Mouse (Mus musculus) forebrain, embryonic 15.5 days (tissue): ENCODE data around the gene Zfp653. TPM values are rescaled to one million over a fixed set of nuclear protein-coding genes. Genes with fewer than 3 reads are reported as not detected.

Experiments
- ATAC-seq: fragments of 200-750 bp; cut with Nextera tagmentation; replicated peaks from 2 replicates; pipeline ENCODE4 v1.8.0; 2017; ENCODE audit warnings: mild to moderate bottlenecking, moderate TSS enrichment, moderate library complexity
- H3K27ac ChIP-seq: fragments of 300-500 bp; sonication (generic); replicated peaks from 2 replicates; pipeline ENCODE4 v1.5.1; 2015; ENCODE audit warnings: mild to moderate bottlenecking, inconsistent platforms
- H3K27me3 ChIP-seq: fragments of 300-500 bp; sonication (generic); 2 replicates; pipeline ENCODE4 v1.6.1; 2015; ENCODE audit warnings: inconsistent platforms
- H3K36me3 ChIP-seq: fragments of 300-500 bp; sonication (generic); 2 replicates; pipeline ENCODE4 v1.6.1; 2015; ENCODE audit warnings: mild to moderate bottlenecking, inconsistent platforms
- H3K4me1 ChIP-seq: fragments of 300-500 bp; sonication (generic); 2 replicates; pipeline ENCODE4 v1.6.1; 2015; ENCODE audit warnings: inconsistent platforms
- H3K4me2 ChIP-seq: fragments of 300-500 bp; sonication (generic); replicated peaks from 2 replicates; pipeline ENCODE4 v1.6.1; 2015; ENCODE audit warnings: mild to moderate bottlenecking, inconsistent platforms
- H3K4me3 ChIP-seq: fragments of 300-500 bp; sonication (generic); 2 replicates; pipeline ENCODE4 v1.5.1; 2015; ENCODE audit warnings: mild to moderate bottlenecking, inconsistent platforms
- H3K9ac ChIP-seq: fragments of 300-500 bp; sonication (generic); replicated peaks from 2 replicates; pipeline ENCODE4 v1.6.1; 2015; ENCODE audit warnings: mild to moderate bottlenecking, inconsistent platforms
- H3K9me3 ChIP-seq: fragments of 300-500 bp; sonication (generic); 2 replicates; pipeline ENCODE4 v1.6.1; 2016; ENCODE audit warnings: inconsistent platforms
- WGBS: fragments of 180-500 bp; shearing (Covaris S2); methylation state at CpG from one replicate; pipeline ENCODE4 v1.1.7; 2015; ENCODE audit warnings: mixed read lengths; 5-methylcytosine and 5-hydroxymethylcytosine counted together
- polyA plus RNA-seq: library from polyadenylated mRNA; unstranded; fragments of >200 nt; fragmentation: Nextera tagmentation; extraction: Ambion mirVana; gene quantifications from 2 replicates; pipeline ENCODE4 v1.2.1, GENCODE M21; 2015

Gene Zfp653
- polyA plus RNA-seq, 1 experiment from 2014 or later: 23.2 TPM

- 95% methylated on average over 11 of the region's 11 CpGs for WGBS
- H3K36me3 ChIP-seq: peaks cover 47% of the 10 kb centered on the region
- no peak for ATAC-seq
These were observed 5.5 kb downstream of the Zfp653 start for GRCm38 (mm10) chr9:22065642-22066041.

GRCm38 (mm10) chr9:22064341-22064740 is 6.8 kb downstream of the Zfp653 start:
- Histone ChIP-seq H3K4me3 (no peak overlapping the region), H3K4me2 (no peak overlapping the region), H3K36me3 (peaks cover 53% of the 10 kb centered on the region), H3K9me3 (no peaks in the 10 kb centered on the region), H3K4me1 (peaks cover 8% of the 10 kb centered on the region), H3K27ac (no peak overlapping the region), H3K9ac (no peak overlapping the region), H3K27me3 (no peaks in the 10 kb centered on the region)
- 55% methylated on average over 3 of the region's 3 CpGs for WGBS
- ATAC-seq: peak; percentile 53; the same call in 1 of the 2 replicates

More at GRCm38 (mm10) chr9:22065642-22066041, 5.5 kb downstream of the Zfp653 start:
- no peak overlapping the region for H3K9ac ChIP-seq
- H3K4me1 ChIP-seq: peaks cover 20% of the 10 kb centered on the region
- no peak overlapping the region for H3K4me3 ChIP-seq
- H3K27me3 ChIP-seq: no peaks in the 10 kb centered on the region
- no peak overlapping the region for H3K4me2 ChIP-seq
- H3K27ac ChIP-seq: no peak overlapping the region
- no peaks in the 10 kb centered on the region for H3K9me3 ChIP-seq

GRCm38 (mm10) chr9:22061339-22061738 is 9.8 kb downstream of the Zfp653 start:
- Histone ChIP-seq H3K27me3 (no peaks in the 10 kb centered on the region), H3K4me1 (peaks cover 5% of the 10 kb centered on the region; the same call in 1 of the 2 replicates), H3K36me3 (peaks cover 56% of the 10 kb centered on the region), H3K9ac (no peak overlapping the region), H3K4me2 (no peak overlapping the region), H3K4me3 (no peak overlapping the region), H3K27ac (no peak overlapping the region), H3K9me3 (no peaks in the 10 kb centered on the region)
- 82% methylated on average over 2 of the region's 2 CpGs for WGBS
- ATAC-seq: no peak

GRCm38 (mm10) chr9:22058011-22058424 is 13.2 kb downstream of the Zfp653 start:
- Histone ChIP-seq H3K4me2 (no peak overlapping the region), H3K4me1 (peaks cover 7% of the 10 kb centered on the region), H3K27ac (no peak overlapping the region), H3K9me3 (no peaks in the 10 kb centered on the region), H3K27me3 (no peaks in the 10 kb centered on the region), H3K36me3 (peaks cover 41% of the 10 kb centered on the region), H3K4me3 (no peak overlapping the region), H3K9ac (no peak overlapping the region)
- no peak for ATAC-seq
- WGBS: 93% methylated on average over 9 of the region's 9 CpGs

- Histone ChIP-seq H3K9me3 (no peaks in the 10 kb centered on the region), H3K27ac (no peak overlapping the region), H3K4me1 (peaks cover 10% of the 10 kb centered on the region), H3K36me3 (peaks cover 34% of the 10 kb centered on the region), H3K9ac (no peak overlapping the region), H3K4me2 (no peak overlapping the region), H3K4me3 (no peak overlapping the region), H3K27me3 (no peaks in the 10 kb centered on the region)
- WGBS: 90% methylated on average over 9 of the region's 9 CpGs
- no peak for ATAC-seq
These were observed 14.1 kb downstream of the Zfp653 start for GRCm38 (mm10) chr9:22057031-22057517.

- Histone ChIP-seq H3K27me3 (no peaks in the 10 kb centered on the region), H3K4me2 (no peak overlapping the region), H3K36me3 (peaks cover 30% of the 10 kb centered on the region), H3K9me3 (no peaks in the 10 kb centered on the region), H3K27ac (no peak overlapping the region), H3K4me3 (no peak overlapping the region), H3K9ac (no peak overlapping the region), H3K4me1 (peaks cover 12% of the 10 kb centered on the region)
- 78% methylated on average over 9 of the region's 9 CpGs for WGBS
- ATAC-seq: no peak
These were observed 14.8 kb downstream of the Zfp653 start for GRCm38 (mm10) chr9:22056303-22056910.

- Histone ChIP-seq H3K4me1 (peaks cover 12% of the 10 kb centered on the region), H3K4me3 (no peak overlapping the region), H3K27ac (no peak overlapping the region), H3K9ac (no peak overlapping the region), H3K27me3 (no peaks in the 10 kb centered on the region), H3K9me3 (no peaks in the 10 kb centered on the region), H3K4me2 (no peak overlapping the region), H3K36me3 (peaks cover 24% of the 10 kb centered on the region)
- ATAC-seq: no peak
- WGBS: 41% methylated on average over 29 of the region's 29 CpGs
These were observed 15.5 kb downstream of the Zfp653 start for GRCm38 (mm10) chr9:22055713-22056112.

GRCm38 (mm10) chr9:22054411-22055076 is 16.6 kb downstream of the Zfp653 start:
- Histone ChIP-seq H3K27ac (peak overlapping the region; percentile 17; the same call in 1 of the 2 replicates), H3K36me3 (peaks cover 20% of the 10 kb centered on the region), H3K4me1 (peaks cover 16% of the 10 kb centered on the region), H3K4me3 (peak overlapping the region; percentile 31), H3K9me3 (no peaks in the 10 kb centered on the region), H3K4me2 (peak overlapping the region; percentile 51), H3K27me3 (no peaks in the 10 kb centered on the region), H3K9ac (no peak overlapping the region)
- WGBS: 2% methylated on average over 32 of the region's 32 CpGs
- ATAC-seq: peak; percentile 23

- Histone ChIP-seq H3K27ac (no peak overlapping the region), H3K4me2 (no peak overlapping the region), H3K4me1 (peaks cover 25% of the 10 kb centered on the region), H3K36me3 (peaks cover 16% of the 10 kb centered on the region), H3K27me3 (no peaks in the 10 kb centered on the region), H3K4me3 (no peak overlapping the region), H3K9ac (no peak overlapping the region), H3K9me3 (no peaks in the 10 kb centered on the region)
- 41% methylated on average over 6 of the region's 7 CpGs for WGBS
- no peak for ATAC-seq
These were observed 17.5 kb downstream of the Zfp653 start for GRCm38 (mm10) chr9:22053657-22054056.

- Histone ChIP-seq H3K27ac (peak within 1 kb of the TSS; percentile 94), H3K4me2 (peak within 1 kb of the TSS; percentile 81), H3K36me3 (peaks cover 4% of the 10 kb centered on the region; the same call in 1 of the 2 replicates), H3K4me3 (peak within 1 kb of the TSS; percentile 70), H3K4me1 (peaks cover 42% of the 10 kb centered on the region), H3K27me3 (no peaks in the 10 kb centered on the region), H3K9me3 (no peaks in the 10 kb centered on the region), H3K9ac (peak within 1 kb of the TSS; percentile 90)
- WGBS: 2% methylated on average over 16 of the region's 28 CpGs
- ATAC-seq: peak; percentile 85
These were observed 19.3 kb downstream of the Zfp653 start, which contains the start of gene Elavl3 for GRCm38 (mm10) chr9:22051958-22052254. TSS of gene Elavl3 (minus strand) at chr9:22052023.

GRCm38 (mm10) chr9:22051161-22051957 is 19.8 kb downstream of the Zfp653 start:
- peak overlapping the region; percentile 94 for H3K27ac ChIP-seq
- no peaks in the 10 kb centered on the region for H3K9me3 ChIP-seq
- ATAC-seq: peak; percentile 32
- H3K4me2 ChIP-seq: peak overlapping the region; percentile 81
- peak overlapping the region; percentile 90 for H3K9ac ChIP-seq
- WGBS: under 1% methylated on average over 65 of the region's 67 CpGs
- no peaks in the 10 kb centered on the region for H3K27me3 ChIP-seq
- H3K36me3 ChIP-seq: 0 out of 2 replicates have a peak, but pooled peaks cover 4% of the 10 kb centered on the region
- H3K4me1 ChIP-seq: peaks cover 46% of the 10 kb centered on the region
- H3K4me3 ChIP-seq: peak overlapping the region; percentile 70
